Mouse (Mus musculus) ZHBTc4 (cell line): ENCODE measurements at regions not wholly inside any gene's neighbourhood (a gene's known extent, or its start where the extent isn't known, plus 50 kb on each side); places are given as distances from the start of the nearest gene placed in this dataset.

Experiments used
- DNase-seq: peaks from one replicate; pipeline ENCODE4 v3.0.0-alpha.2; 2011; ENCODE audit warnings: low read depth, low spot score

- DNase-seq = no peak
Observed at GRCm38 (mm10) chr13:101883177-101883576, 115.2 kb upstream of the Pik3r1 start.

GRCm38 (mm10) chr13:101884752-101885151, 116.7 kb upstream of the Pik3r1 start:
- DNase-seq = no peak

- DNase-seq = no peak
Observed at GRCm38 (mm10) chr13:101891473-101891872, 123.5 kb upstream of the Pik3r1 start.

GRCm38 (mm10) chr13:101893035-101893600, 125.1 kb upstream of the Pik3r1 start:
- DNase-seq = no peak

GRCm38 (mm10) chr13:101895161-101895560, 127.1 kb upstream of the Pik3r1 start:
- no peak for DNase-seq

- no peak for DNase-seq
Observed at GRCm38 (mm10) chr13:101895686-101896085, 127.7 kb upstream of the Pik3r1 start.

GRCm38 (mm10) chr13:101896946-101897345, 128.9 kb upstream of the Pik3r1 start:
- DNase-seq = no peak

GRCm38 (mm10) chr13:101902213-101902612, 134.2 kb upstream of the Pik3r1 start:
- DNase-seq = no peak

GRCm38 (mm10) chr13:101905909-101906676, 138.1 kb upstream of the Pik3r1 start:
- no peak for DNase-seq

GRCm38 (mm10) chr13:101909026-101909425, 141.0 kb upstream of the Pik3r1 start:
- DNase-seq = no peak

- DNase-seq = no peak
Observed at GRCm38 (mm10) chr13:101910687-101911086, 142.7 kb upstream of the Pik3r1 start.

GRCm38 (mm10) chr13:101914132-101914531, 146.1 kb upstream of the Pik3r1 start:
- no peak for DNase-seq

GRCm38 (mm10) chr13:101914691-101915541, 146.9 kb upstream of the Pik3r1 start:
- no peak for DNase-seq

GRCm38 (mm10) chr13:101915542-101915941, 147.5 kb upstream of the Pik3r1 start:
- no peak for DNase-seq

GRCm38 (mm10) chr13:101915948-101916594, 148.1 kb upstream of the Pik3r1 start:
- DNase-seq = no peak

- DNase-seq = no peak
Observed at GRCm38 (mm10) chr13:101916876-101917275, 148.9 kb upstream of the Pik3r1 start.

- no peak for DNase-seq
Observed at GRCm38 (mm10) chr13:101918185-101918584, 150.2 kb upstream of the Pik3r1 start.

GRCm38 (mm10) chr13:101919266-101919665, 151.2 kb upstream of the Pik3r1 start:
- DNase-seq = no peak

GRCm38 (mm10) chr13:101920384-101920783, 152.4 kb upstream of the Pik3r1 start:
- DNase-seq = no peak

GRCm38 (mm10) chr13:101924637-101925036, 156.6 kb upstream of the Pik3r1 start:
- no peak for DNase-seq

GRCm38 (mm10) chr13:101931264-101931663, 163.2 kb upstream of the Pik3r1 start:
- no peak for DNase-seq

GRCm38 (mm10) chr13:101931882-101932281, 163.9 kb upstream of the Pik3r1 start:
- DNase-seq = no peak
